Mouse (Mus musculus) cerebellum, postnatal 4 days (tissue): Measurements from ENCODE around the gene Zdbf2.
"Not testable (repeated sequence)": the region's sequence is repeated elsewhere in the genome, so short reads cannot be mapped to it uniquely, and the experiment has no call there.

ENCODE experiments used
- DNase-seq, 2 experiments: peaks; one replicate each; pipeline ENCODE4 v3.0.0; 2022; ENCODE audit warnings: low spot score in 2 of 2, mixed read lengths in 1 of 2

Gene Zdbf2

DNA sequence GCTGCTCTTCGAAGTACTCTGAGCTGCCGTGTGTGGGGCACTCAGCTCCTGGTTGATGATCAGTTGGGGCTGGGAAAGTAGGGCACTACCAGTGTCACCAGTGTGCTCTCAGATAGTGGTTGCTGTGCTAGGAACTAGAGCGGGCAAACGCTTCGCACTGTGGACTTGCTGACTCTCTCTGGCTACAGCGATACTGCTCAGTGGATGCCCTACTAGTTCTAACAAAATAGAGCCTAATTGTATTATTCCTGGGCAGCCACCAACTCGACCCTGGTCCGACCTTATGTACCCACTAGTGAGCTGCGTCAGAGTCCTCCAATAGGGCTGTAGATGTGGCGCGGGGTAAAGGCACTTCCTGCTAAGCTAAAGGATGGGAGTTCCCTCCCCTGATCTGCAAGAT, 9.4 kb upstream of the Zdbf2 start:
- DNase-seq = no peak

DNA sequence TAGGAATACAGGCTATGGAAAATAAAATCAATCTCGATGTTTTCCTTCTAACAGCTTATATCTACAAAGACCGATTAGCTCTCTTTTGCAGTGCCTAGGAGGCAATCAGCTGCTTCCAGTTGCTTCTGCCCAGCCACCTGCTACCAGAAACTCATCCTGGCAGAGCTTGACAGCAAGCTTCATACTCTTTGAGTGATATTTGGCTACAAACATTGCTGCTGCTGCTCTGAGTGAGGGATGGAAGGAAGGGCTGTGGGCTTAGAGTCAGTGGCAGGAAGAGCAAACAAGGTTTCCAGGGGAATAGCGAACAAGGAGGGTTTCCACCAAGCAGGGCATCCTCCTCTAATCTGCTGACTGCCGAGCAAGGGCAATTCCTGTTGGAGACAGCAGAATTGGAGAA, 7.6 kb upstream of the Zdbf2 start:
- DNase-seq = no peak

- DNase-seq = no peak
These were observed 6.9 kb upstream of the Zdbf2 start for GRCm38 (mm10) chr1:63266121-63266520.

- no peak for DNase-seq
These were observed 6.3 kb upstream of the Zdbf2 start for GRCm38 (mm10) chr1:63266716-63267115.

DNA sequence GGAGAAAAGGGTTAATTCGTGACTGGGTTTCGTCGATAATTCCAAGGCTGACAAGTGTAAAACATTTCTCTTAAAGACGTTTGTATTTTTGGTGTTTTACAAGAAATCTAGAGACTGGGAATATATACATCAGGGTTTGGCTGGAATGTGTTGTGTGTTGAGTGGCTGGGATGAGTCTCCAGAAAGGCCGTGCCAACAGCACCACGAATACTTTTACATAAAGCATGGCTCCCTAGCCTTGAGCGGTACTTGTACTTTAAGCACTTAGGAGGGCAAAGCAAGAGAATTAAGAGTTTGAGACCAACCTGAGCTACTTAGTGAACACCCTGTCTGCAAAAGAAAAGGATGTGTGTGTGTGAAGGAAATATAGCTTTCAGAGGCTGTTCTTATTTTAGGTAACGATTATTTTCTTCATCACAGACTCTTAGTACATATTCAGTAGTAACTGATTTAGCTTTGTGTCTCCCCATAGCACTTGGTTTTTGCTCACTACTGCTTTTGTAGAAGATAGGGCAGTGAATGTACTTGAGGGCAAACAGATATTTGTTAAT, 865 bp upstream of the Zdbf2 start:
- DNase-seq = no peak

DNA sequence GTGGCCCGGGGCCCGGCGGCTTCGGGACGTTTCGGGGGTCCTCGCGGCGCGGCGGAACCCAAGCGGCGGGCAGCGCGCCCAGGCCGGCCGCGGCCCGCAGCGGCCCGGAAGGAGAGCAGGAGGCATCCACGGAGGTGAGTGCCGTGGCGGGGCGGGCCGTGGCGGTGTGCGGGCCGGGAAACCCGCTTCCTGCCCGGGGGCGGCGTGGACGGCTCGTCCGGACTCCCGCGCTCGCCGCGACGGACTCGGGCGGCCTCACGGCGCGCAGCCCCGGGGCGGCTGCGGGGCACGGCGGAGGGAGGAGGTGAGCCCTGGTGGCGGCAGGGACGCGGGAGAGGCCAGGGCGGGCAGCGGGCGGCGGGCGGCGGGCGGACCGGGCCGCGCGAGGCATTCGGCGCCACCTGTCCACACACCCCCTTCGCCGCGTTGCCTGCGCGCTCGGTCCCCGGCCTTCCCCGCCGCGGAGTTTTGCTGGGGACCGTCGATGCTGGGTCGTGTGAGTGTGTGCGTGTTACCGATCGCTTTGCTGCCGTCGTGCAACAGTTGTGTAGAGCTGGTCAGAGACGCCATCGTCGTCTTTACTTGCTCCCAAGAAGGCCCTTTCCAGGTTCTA, 380 bp downstream of the Zdbf2 start:
- no peak for DNase-seq

- no peak for DNase-seq
These were observed 1.1 kb downstream of the Zdbf2 start for GRCm38 (mm10) chr1:63274046-63274730.

DNA sequence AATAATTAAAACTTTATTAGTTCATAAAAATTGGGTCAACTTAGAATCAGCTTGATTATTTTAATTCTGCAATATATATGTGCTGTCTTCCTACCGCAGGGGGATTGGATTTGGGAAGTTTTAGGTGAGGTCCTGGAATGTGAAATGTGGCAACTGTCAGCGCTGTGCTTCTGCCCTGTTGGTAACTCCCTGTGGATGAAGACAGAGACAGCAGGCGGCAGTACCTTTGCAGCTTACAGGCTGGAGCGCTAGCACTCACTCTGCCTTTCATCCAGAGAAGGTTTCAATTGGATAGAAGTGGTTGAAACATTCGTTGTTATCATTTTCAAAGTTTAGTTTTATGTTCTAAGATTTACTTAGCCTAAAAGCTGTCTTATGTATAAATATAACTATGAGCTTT, 5.0 kb downstream of the Zdbf2 start:
- no peak for DNase-seq

DNA sequence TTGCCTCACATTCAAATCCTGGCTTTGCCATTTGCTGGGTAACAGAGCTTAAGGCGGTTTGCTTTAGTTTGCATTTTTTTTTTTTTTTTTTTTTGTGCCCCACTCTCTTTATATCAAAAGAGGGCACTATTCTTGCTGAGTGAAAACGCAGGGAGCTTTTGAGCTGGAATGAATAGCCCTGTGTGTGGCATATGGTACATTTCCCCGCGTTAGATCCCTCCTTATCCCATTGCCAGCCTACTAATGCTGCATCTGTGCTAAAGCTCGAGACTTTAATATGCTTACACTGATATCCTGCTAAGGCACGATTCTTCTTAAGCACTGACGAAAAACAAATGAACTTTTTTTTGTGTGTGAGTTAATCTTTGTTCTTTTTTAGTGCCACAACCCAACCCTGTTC, 20.9 kb downstream of the Zdbf2 start:
- no peak for DNase-seq

GRCm38 (mm10) chr1:63309661-63310060, 36.6 kb downstream of the Zdbf2 start:
- no peak for DNase-seq

DNA sequence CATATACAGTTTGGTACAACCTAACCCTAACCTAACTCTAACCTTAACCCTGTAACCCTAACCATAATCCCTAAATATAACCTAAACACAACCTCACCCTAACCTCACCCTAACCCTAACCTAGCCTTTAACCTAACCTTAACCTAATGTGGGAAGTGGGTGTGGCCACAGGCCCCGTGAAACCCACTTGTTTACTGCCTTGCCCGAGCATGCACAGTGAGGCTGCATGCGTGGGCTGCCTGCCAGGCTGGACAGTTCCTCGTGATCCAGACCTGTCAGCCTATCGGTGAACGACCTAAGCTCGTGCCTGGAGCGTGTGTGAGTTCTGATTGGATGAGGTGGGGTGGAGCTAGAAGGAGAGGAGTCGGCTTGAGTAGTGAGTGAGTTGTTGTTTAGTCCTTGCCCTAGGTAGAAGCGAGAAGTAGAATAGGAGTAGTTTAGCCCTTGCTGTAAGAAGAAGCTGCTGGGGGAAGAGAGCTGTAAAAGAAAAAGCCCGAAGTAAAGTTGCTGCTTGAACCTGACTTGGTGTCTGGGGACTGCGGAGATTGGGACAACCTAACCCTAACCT, 50.6 kb downstream of the Zdbf2 start:
- not testable (repeated sequence) for DNase-seq
